Mouse (Mus musculus): Measurements from ENCODE around the gene Tspo. TPM values are rescaled to one million over a fixed set of nuclear protein-coding genes. Genes with fewer than 3 reads are reported as not detected.

Tspo gene
- total RNA-seq, 2 experiments from 2014 or later = 395 to 578 TPM

GRCm38 (mm10) chr15:83576651-83577050 is 13.3 kb downstream of the Tspo start:
- DNase-seq (ENCODE audit: low spot score in 2 of 2) = no peak

- no peak for DNase-seq (ENCODE audit: low spot score in 2 of 2)
Observed at GRCm38 (mm10) chr15:83582931-83583330, 19.5 kb downstream of the Tspo start.

GRCm38 (mm10) chr15:83583419-83584156 is 20.2 kb downstream of the Tspo start:
- DNase-seq (ENCODE audit: low spot score in 2 of 2) = peak; percentile 60 to 65

- no peak for DNase-seq (ENCODE audit: low spot score in 2 of 2)
Observed at GRCm38 (mm10) chr15:83584741-83585220, 21.4 kb downstream of the Tspo start.

GRCm38 (mm10) chr15:83590841-83591240 is 27.4 kb downstream of the Tspo start:
- DNase-seq (ENCODE audit: low spot score in 2 of 2) = no peak

- no peak for DNase-seq (ENCODE audit: low spot score in 2 of 2)
Observed at GRCm38 (mm10) chr15:83591758-83592157, 28.4 kb downstream of the Tspo start.

- DNase-seq (ENCODE audit: low spot score in 2 of 2) = no peak
Observed at GRCm38 (mm10) chr15:83592260-83593188, 29.1 kb downstream of the Tspo start.

GRCm38 (mm10) chr15:83593189-83593585 is 29.8 kb downstream of the Tspo start:
- no peak for DNase-seq (ENCODE audit: low spot score in 2 of 2)

GRCm38 (mm10) chr15:83593702-83594512 is 30.5 kb downstream of the Tspo start:
- DNase-seq (ENCODE audit: low spot score in 2 of 2) = no peak

- DNase-seq (ENCODE audit: low spot score in 2 of 2) = peak; percentile 92 to 94
Observed at GRCm38 (mm10) chr15:83594513-83595363, 31.3 kb downstream of the Tspo start, which contains the start of gene Ttll12. Gene Ttll12 (minus strand): TSS chr15:83595157.

- no peak for DNase-seq (ENCODE audit: low spot score in 2 of 2)
Observed at GRCm38 (mm10) chr15:83595364-83595711, 31.9 kb downstream of the Tspo start.

- no peak for DNase-seq (ENCODE audit: low spot score in 2 of 2)
Observed at GRCm38 (mm10) chr15:83596833-83597232, 33.4 kb downstream of the Tspo start.

- DNase-seq (ENCODE audit: low spot score in 2 of 2) = no peak
Observed at GRCm38 (mm10) chr15:83601185-83601584, 37.8 kb downstream of the Tspo start.

- no peak for DNase-seq (ENCODE audit: low spot score in 2 of 2)
Observed at GRCm38 (mm10) chr15:83602372-83603045, 39.1 kb downstream of the Tspo start.

GRCm38 (mm10) chr15:83603046-83603396 is 39.6 kb downstream of the Tspo start:
- DNase-seq (ENCODE audit: low spot score in 2 of 2) = no peak

GRCm38 (mm10) chr15:83603426-83603825 is 40.0 kb downstream of the Tspo start:
- DNase-seq (ENCODE audit: low spot score in 2 of 2) = no peak

GRCm38 (mm10) chr15:83606216-83606615 is 42.8 kb downstream of the Tspo start:
- DNase-seq (ENCODE audit: low spot score in 2 of 2) = no peak

GRCm38 (mm10) chr15:83606700-83607099 is 43.3 kb downstream of the Tspo start:
- DNase-seq (ENCODE audit: low spot score in 2 of 2) = no peak

GRCm38 (mm10) chr15:83607115-83607802 is 43.9 kb downstream of the Tspo start:
- peak; percentile 65 to 70 for DNase-seq (ENCODE audit: low spot score in 2 of 2)
